Mouse (Mus musculus) ovary, adult 2 months (tissue): ENCODE measurements around the gene Pnp. TPM values are rescaled to one million over a fixed set of nuclear protein-coding genes. Genes with fewer than 3 reads are reported as not detected.

Source experiments
- polyA plus RNA-seq: library from polyadenylated mRNA; depleted of rRNA; stranded (reverse); fragments of >200 nt; gene quantifications from 2 replicates; pipeline ENCODE4 v1.2.3, GENCODE M21; 2012; rRNA removed

The Pnp gene
- polyA plus RNA-seq: 26.6 and 29.7 TPM in 2 replicates

GRCm38 (mm10) chr14:50930754-50931492 is at the start of gene Pnp, which contains the start of gene Pip4p1:
Gene Pnp, plus strand, starts transcription at chr14:50931082.
Gene Pip4p1, minus strand, starts transcription at chr14:50930856.

DNA sequence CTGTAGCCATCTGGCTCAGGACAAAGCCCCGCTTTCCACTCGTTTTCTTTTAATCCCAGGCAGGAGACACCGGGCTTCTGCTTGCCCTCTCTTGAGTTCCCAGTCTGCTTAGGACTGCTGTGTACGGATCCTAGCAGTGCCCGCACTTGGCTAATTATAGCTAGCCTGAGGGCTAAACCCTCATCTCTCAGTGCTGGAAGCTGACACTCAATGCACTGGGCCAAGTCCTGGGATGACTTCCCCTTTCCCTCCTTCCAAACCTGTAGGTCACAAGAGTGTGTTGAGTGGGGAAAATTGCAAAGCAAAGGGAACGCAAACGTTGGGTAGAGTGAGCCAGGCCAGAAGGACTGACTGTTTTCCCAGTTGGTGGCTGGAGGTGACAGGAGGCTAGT is 33.5 kb upstream of the Pnp start, which contains the start of gene Klhl33:
Gene Klhl33, minus strand, starts transcription at position 134 of the 392 bp plus-strand sequence.

GRCm38 (mm10) chr14:50924281-50925064 is 6.4 kb upstream of the Pnp start, which contains the start of the genes Osgep and Apex1:
Gene Osgep, minus strand, starts transcription at chr14:50924893.
Gene Apex1, plus strand, starts transcription at chr14:50924968.

DNA sequence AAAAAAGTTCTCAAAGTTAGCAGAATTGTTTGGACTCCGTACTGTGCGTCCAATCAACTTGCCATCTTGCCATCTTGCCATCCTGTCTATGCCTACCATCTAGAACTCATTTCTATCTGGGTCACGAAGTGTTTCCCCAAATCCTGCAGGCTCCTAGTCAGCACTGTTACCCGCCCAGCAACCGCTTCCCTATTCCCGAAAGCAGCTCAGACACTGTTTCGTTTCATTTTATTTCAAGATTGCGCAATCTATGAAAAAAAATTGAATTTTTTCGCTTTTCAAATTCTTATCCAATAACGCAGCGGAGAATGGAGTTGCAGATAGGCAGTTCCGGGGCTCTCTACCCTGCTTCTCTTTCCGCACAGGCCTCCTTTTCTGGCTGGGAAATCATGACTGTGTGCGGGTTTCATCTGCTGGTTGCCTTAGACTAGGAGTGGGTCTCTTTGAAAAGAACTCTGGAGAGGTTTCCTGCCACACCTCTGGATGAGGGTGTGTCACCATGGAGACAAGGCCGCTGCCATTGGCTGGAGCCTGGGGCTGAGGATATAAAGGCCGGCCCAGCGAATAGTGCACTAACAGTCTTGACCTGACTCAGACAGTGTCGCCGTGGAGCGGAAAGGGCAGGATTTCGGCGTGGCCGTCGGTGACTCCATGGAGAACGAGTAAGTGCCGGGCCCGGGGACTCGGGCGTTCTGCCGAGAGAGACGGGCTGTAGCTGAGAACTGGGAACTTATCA is 13.2 kb downstream of the Pnp start, which contains the start of gene Gm49342:
Gene Gm49342, plus strand, starts transcription at position 586 of the 736 bp plus-strand sequence.

GRCm38 (mm10) chr14:50955942-50956508 is 25.1 kb downstream of the Pnp start, which contains the start of gene Pnp2:
Gene Pnp2, plus strand, starts transcription at chr14:50955992.

DNA sequence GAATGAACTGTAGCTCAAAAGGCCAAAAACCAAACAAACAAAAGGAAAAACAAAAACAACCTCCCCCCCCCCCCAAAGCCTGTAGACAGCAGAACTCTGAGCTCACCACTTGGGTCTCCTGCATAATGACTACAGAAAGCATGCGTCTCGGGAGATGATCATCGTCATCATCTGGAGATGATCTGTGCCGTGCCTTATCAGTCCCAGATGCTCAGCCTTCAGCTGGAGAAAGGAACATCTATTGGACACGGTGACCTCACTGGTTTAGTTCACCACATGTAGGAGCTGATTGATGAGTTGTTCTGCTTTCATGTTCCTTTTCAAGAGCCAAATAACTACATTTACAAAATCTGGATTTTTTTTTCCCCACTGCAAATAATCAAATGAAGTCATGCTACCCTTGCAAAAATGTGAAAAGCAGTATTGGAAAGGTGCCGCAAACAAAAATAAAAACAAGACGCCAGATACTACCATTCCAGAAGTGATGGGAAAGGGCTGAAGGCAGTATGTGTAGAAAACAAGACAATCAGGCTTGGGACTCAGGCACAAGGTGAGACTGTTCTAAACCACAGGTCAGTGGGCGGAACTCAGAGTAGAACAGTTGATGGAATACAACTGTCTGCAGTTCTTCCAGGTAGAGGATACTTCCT is 76.4 kb downstream of the Pnp start, which contains the start of gene Rnase10:
Gene Rnase10, plus strand, starts transcription at position 600 of the 650 bp plus-strand sequence.

Other genes with a start within 250 kb of the Pnp start
- not detected in 2 replicates for gene Olfr747, start 237.9 kb upstream of the Pnp start, polyA plus RNA-seq
- gene Olfr748, start 223.7 kb upstream of the Pnp start, polyA plus RNA-seq: not detected in 2 replicates
- gene Olfr749, start 186.0 kb upstream of the Pnp start, polyA plus RNA-seq: not detected in 2 replicates
- gene Ttc5, start 145.6 kb upstream of the Pnp start, polyA plus RNA-seq: 34.1 and 35.8 TPM in 2 replicates
- gene Ccnb1ip1, start 123.3 kb upstream of the Pnp start, polyA plus RNA-seq: 0.12 TPM in 1 of 2 replicates, not detected in the other
- 9.4 and 12.8 TPM in 2 replicates for gene Parp2, start 123.2 kb upstream of the Pnp start, polyA plus RNA-seq
- gene Tep1, start 60.5 kb upstream of the Pnp start, polyA plus RNA-seq: 31.4 and 33.2 TPM in 2 replicates
- 0.29 and 0.79 TPM in 2 replicates for gene Klhl33, start 33.6 kb upstream of the Pnp start, polyA plus RNA-seq
- gene Osgep, start 6.2 kb upstream of the Pnp start, polyA plus RNA-seq: 182 and 229 TPM in 2 replicates
- 48.2 and 69.0 TPM in 2 replicates for gene Apex1, start 6.1 kb upstream of the Pnp start, polyA plus RNA-seq
- gene Pip4p1, start 226 bp upstream of the Pnp start, polyA plus RNA-seq: 108 and 127 TPM in 2 replicates
- gene Gm49342, start 13.4 kb downstream of the Pnp start, polyA plus RNA-seq: 2.0 TPM in 1 of 2 replicates, not detected in the other
- 0.19 and 0.47 TPM in 2 replicates for gene Pnp2, start 24.9 kb downstream of the Pnp start, polyA plus RNA-seq
- 0.10 TPM in 1 of 2 replicates, not detected in the other for gene Rnase10, start 76.7 kb downstream of the Pnp start, polyA plus RNA-seq
- not detected in 2 replicates for gene Rnase9, start 110.8 kb downstream of the Pnp start, polyA plus RNA-seq
- not detected in 2 replicates for gene Rnase11, start 119.1 kb downstream of the Pnp start, polyA plus RNA-seq
- not detected in 2 replicates for gene Rnase12, start 126.6 kb downstream of the Pnp start, polyA plus RNA-seq
- not detected in 2 replicates for gene Olfr750, start 143.4 kb downstream of the Pnp start, polyA plus RNA-seq
- gene Rnase4, start 160.0 kb downstream of the Pnp start, polyA plus RNA-seq: 110 and 159 TPM in 2 replicates
- 10.7 and 12.1 TPM in 2 replicates for gene Ang, start 160.1 kb downstream of the Pnp start, polyA plus RNA-seq
- 0.15 TPM in 1 of 2 replicates, not detected in the other for gene Eddm3b, start 183.3 kb downstream of the Pnp start, polyA plus RNA-seq
- 3.7 and 4.9 TPM in 2 replicates for gene Rnase6, start 192.8 kb downstream of the Pnp start, polyA plus RNA-seq
- 1.7 and 3.5 TPM in 2 replicates for gene Rnase1, start 215.7 kb downstream of the Pnp start, polyA plus RNA-seq
- gene Rnase2b, start 231.2 kb downstream of the Pnp start, polyA plus RNA-seq: not detected in 2 replicates